Mouse (Mus musculus) layer of hippocampus, adult 8-10 months (tissue): ENCODE data around the gene Mllt1. TPM values are rescaled to one million over a fixed set of nuclear protein-coding genes. Genes with fewer than 3 reads are reported as not detected.

Experiments
- DNase-seq, 2 experiments: peaks; one replicate each; pipeline ENCODE4 v3.0.0; 2022; ENCODE audit warnings: low spot score in 2 of 2
- total RNA-seq, 4 experiments: library from RNA; stranded (reverse); gene quantifications; 2 replicates each; pipeline ENCODE4 v1.2.4; 2022

Gene Mllt1
- total RNA-seq, 4 experiments from 2014 or later: 73.9 to 92.9 (median 80.6) TPM

DNA sequence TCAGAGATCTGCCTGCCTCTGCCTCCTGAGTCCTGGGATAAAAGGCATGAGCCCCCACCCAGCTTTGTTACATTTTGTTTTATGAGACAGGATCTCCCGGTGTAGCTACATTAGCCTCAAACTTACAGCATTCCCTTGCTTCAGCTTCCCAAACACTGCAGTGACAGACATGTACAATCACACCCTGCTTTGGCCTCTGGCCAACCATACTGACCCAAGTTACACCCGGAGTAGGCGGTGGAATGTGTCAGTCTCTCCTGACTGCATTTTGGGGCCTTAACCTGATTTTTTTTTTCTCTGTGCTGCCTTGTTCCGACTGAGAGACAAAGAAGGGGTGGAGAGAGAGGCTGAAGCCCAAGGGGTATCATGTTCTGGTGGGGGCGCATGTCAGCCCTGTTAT, 50.9 kb downstream of the Mllt1 start:
- no peak for DNase-seq

DNA sequence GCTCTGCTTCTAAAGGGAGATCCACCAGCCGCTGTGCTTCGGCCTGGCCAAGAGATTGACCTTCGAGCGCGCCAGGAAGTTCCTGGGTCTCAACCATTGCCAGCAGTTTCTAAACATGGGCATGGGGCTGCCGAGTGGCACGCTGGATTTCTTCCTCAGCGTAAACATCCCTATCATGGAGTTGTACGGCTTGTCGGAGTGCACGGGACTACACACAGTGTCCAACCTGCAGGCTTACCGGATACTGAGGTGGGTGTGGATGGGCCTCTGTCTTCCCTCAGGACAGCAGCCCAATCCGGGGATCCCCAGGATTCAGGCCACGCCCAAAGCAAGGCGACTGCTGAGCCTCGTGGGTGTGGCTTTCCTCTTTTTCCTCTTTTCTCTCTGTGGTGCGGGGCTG, 51.6 kb downstream of the Mllt1 start:
- no peak for DNase-seq

GRCm38 (mm10) chr17:56877426-56877825, 57.8 kb downstream of the Mllt1 start:
- DNase-seq: no peak

DNA sequence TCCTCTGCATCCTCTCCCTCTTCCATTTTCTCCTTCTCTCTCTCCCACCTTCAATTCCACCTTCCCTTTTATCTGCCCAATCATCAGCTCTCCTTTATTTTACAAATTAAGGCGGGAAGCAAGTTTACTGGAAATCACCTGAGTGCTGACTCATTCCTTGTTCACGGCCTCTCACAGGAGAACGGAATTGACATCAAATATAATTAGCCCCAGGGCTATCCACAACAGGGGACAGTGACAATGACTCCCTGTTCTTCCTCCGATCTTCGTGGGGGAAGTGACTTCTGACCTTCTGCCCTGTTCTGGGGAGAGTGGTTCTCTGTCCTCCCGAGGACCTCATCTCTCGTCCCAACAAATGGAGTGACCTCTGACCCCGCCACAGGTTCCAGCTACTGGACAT, 58.2 kb downstream of the Mllt1 start:
- no peak for DNase-seq

DNA sequence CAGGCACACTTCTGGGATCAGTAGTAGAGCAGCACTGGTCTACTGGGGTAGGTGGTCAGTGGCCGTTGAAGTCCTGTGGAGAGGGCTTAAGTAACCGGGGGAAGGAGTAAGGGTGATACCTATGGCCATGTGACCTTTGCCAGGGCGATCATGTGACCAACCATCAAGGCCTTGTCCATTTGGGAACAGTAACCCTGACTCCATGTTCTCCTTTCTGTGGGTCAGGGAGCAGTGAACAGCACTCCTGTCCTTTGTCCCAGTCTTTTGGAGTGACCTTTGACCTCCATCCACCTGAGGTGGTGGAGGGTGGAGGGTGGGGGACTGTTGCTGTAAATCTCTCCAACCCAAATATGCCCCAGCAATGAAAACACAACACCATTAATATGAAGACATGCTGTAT, 58.8 kb downstream of the Mllt1 start:
- no peak for DNase-seq

DNA sequence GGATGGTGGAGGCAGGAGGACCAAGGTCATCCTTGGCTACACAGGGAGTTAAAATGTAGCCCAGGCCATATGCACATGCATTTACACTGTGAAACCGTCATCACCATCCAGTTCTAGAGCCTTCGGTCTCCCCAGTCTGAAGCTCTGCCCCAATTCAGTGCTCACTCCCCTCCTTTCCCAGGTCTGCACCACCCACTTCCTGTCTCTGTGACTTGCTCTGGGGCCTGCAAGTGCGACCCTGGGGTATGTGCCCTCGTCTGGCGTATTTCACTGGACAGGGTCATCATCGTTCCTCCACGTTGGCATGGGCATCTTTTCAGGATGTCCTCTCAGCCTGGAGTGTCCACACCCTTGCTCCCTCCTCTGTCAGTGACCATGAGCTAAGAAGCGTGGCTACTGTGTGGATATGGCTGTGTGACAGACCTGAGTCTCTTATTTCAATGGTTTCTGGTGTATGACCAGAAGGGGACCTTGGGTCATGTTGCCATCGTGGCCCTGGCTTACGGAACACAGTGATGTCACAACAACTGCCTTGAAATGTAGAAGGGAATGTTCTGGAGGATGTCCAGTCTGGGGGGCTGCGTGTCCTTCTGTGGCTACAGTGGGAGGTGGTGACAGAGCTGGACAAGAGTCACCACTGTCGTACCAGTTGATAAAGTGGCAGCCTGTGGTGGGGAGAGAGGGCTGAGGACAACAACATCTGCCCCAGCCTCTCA, 60.1 kb downstream of the Mllt1 start, which contains the start of gene 1700061G19Rik:
TSS of gene 1700061G19Rik (plus strand) at position 542 of the 716 bp plus-strand sequence.
- no peak for DNase-seq

- no peak for DNase-seq
Observed at GRCm38 (mm10) chr17:56874237-56874636, 61.0 kb downstream of the Mllt1 start, which contains the start of gene Acsbg2. Gene Acsbg2, minus strand, starts transcription at chr17:56874447.

DNA sequence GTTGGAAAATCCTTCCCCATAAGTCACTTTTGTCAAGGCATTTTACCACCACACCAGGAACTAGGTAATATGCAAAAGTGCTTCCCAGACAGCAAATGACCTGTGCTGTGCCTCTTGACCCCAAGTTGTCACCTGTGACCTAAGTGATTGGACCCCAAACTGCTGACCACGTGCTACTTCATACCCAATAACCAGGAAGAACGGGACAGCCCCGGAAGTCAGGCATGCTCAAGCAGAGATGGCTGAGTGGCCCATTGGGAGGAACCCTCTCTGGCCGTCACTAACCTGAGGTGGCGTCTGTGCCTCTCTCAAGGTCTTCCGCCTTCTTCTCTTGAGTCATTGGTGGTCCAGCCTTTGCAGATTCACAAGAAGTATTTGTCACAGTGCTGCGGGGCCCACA, 62.7 kb downstream of the Mllt1 start:
- no peak for DNase-seq

GRCm38 (mm10) chr17:56871767-56872166, 63.4 kb downstream of the Mllt1 start:
- DNase-seq: no peak

DNA sequence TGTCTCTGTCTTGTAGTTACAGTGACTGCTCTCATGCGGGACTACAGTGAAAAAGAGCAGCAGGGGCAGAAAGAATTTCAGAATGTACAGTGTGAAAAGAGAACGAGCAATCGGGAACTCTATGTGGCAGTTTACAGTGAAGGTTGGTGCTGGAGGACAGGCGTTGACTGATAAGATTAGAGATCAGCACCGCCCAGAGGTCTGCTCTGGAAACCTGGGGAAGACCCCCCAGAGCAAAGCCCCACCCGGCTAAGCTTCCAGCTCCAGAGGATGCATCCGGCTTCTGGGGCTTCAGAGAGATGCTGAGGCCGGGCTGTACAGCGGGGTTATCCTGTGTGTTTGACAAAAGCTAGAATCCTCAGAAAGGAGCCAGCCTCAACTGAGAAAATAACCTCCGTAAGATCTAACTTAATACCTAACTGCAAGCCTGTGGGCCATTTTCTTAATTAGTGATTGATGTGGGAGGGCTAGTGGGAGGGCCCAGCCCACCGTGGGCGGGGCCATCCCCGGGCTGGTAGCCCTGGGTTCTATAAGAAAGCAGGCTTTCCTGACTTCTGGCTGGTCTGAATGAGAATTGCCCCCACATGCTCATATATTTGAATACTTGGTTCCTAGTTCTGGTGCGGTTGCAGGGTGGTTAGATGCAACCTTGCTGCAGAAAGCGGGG, 64.8 kb downstream of the Mllt1 start:
- no peak for DNase-seq

- no peak for DNase-seq
Observed at GRCm38 (mm10) chr17:56869481-56869977, 65.7 kb downstream of the Mllt1 start.

DNA sequence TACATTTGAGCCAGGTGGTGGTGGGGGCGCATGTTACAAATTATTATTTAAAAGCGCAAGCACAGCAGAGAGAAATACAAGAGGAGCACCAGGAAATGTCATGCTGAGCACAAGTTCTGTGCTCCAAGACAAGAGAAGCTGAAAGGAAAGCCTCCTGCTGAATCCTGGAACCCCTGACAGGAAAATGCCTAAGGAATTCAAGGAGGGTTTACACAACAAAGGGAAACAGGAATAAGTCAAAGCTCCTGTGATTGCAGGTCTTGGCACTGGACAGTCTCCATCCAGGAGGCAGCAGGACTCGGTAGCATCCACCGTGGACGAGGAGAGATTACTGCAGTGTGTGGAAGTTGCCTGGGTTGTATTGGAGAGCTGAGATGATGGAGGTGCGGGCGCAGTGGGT, 69.1 kb downstream of the Mllt1 start:
- no peak for DNase-seq

GRCm38 (mm10) chr17:56861197-56861596, 74.0 kb downstream of the Mllt1 start:
- DNase-seq: no peak

DNA sequence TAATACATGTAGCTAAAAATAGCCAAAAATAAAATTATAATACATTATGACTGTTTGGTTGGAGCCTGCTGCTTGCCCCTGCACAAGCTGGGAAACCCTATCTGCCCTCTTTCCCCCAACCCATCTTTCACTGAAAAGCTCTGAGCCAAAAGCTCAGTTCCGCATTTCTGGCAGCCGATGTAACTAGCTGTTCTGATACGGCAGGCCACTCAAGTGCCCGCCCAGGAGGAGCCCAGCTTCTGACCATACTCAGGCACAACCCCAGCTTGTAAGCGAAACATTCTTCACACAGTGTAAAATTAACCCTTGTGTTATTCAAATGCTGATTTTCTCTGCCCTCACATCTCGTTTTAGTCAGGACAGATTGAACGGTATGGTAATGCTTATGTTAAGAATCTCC, 76.3 kb downstream of the Mllt1 start:
- no peak for DNase-seq

DNA sequence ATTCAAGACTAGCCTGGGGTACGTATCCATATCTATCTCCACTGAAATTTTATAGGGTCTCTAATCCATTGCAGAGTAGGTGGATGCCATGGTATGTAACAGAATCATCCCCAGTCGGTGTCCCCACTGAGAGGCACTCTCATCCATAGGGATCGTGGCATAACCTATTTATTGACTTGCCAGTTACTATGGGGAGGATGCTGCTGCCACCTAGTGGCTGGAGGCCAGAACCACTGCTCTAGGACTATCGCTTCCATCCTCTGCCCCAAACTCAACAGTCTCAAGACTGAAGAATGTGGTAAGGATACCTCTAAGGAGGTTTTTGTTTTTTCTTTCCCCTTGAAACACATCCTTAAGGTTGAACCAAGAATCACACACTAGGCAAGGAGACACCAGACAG, 77.0 kb downstream of the Mllt1 start:
- peak in 1 of 2 experiments; percentile 44 for DNase-seq

GRCm38 (mm10) chr17:56855421-56855820, 79.8 kb downstream of the Mllt1 start:
- no peak for DNase-seq

GRCm38 (mm10) chr17:56851167-56851566, 84.0 kb downstream of the Mllt1 start:
- DNase-seq: no peak

DNA sequence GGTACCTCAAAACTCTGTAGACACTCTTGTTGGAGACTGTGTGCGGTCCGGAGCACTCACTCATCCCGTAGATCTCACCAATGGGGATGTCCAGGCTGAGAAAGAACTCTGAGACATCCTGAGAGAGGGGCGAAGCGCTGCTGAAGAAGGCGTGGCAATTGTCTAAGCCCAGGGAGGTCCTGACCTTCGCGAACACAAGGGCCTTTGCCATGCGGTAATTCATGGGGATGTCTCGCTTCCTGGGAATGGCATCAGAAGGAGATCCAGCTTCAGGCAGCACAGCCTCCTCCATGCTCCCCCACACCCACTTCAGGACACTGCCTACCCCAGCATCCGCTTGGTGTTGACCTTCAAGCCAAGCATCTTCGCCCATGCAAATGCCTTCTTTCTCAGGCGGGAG, 85.5 kb downstream of the Mllt1 start:
- DNase-seq: no peak

DNA sequence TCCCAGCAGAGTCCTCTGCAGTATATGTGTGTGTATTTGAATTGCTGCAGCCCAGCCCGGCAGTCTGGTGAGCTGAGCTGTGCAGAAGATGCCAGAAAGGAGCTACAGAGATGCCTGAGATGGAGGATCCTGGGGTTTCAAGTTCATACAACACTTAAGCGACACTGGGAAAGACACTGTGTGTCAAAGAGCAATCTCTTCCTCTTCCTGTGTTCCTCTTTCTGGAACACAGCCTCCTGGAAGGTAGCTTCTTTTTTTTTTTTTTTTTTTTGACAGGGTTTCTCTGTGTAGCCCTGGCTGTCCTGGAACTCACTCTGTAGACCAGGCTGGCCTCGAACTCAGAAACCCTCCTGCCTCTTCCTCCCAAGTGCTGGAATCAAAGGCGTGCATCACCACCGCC, 86.4 kb downstream of the Mllt1 start:
- no peak for DNase-seq

DNA sequence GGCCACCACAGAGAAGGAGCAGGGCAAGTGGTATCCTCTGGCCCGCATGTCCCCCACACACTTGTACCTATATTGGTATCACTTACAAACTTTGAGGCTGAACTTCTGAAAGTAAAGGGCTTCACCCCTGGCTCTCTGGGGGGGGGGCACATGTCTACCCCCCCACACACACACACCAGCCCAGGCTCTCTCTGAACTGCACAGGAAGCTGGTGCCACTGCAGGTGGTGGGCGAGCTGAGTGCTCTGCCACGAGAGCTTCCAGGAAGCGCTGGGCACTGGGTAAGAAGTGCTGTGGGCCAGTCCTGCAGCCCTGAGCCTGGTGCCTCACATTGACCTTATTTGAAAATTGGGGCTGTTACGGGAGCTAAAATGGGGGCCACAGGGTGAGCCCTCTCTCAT, 91.5 kb downstream of the Mllt1 start:
- DNase-seq: no peak
